Mouse (Mus musculus): ENCODE data around the gene Ano5. TPM values are rescaled to one million over a fixed set of nuclear protein-coding genes. Genes with fewer than 3 reads are reported as not detected.

The Ano5 gene
- polyA plus RNA-seq, 2 experiments from 2014 or later: 0.07 TPM; not detected in 1

DNA sequence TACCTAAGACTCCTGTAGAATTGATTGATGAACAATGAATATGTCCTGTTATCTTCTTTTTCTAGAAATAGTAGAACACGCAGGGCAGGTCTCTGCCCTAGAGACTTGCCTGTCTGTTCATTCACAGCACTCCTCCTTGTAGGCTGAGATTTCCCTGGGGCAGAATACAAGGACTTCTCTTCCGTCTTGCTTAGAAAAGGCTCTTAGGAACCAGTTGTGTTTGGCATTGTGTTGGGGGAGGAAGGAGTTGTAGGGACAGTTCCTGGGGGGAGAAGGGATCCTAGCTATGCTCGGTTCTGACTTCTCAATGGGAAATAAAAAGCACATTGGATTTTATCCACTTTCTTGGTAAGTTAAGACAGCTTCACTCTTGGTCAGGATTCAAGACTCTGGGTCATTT, 118.4 kb downstream of the Ano5 start:
- ATAC-seq: no peak

DNA sequence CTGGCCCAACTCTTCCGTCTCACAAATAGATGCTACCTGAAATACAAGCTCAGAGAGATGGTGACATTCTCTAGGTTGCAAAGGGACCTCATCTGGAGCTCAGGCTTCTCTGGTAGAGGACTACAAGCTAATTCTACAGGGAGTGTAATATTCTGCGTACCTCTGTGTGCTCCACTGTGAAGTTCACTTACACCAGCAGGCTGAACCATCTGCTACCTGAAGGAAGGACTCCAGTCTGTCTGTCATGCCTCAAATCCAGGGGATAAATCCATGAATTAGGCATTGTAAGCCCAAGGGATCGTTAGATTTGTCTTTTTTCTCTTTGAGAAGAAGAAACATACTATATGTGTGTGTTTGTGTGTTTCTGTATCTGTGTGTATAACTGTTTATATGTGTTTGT, 120.3 kb downstream of the Ano5 start:
- ATAC-seq: no peak

DNA sequence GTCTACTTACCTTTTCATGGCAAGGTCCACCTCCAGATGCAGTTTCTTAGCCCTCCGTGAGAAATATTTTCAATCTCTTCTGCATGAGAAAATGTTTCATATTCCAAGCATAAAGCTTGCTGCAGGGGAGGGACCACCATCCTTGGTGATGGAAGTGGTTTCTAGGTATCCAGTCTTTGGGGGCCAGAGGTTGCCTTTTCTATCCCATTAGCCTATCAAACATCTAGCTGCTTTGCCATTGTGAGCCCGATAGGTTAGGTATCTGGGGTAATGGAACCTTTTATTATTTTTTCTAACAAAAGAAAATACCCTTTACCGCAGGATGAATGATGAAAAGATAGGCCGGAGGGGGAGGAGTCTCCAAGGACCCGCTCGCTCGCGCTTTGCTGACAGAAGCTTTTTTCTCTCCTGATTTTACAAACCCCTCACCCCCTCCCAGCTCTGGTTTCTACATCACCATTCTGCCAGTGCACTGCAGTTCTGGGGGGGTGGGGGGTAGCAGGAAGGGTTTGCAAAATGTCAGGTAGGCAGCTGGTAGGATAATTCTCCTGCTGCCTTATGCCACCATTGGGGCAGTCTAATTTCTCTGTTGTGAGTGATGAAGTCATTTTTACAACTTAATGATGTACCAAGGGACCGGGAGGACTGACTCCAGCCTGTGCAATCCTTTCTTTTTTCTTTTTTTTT, 121.9 kb downstream of the Ano5 start:
- ATAC-seq: no peak

DNA sequence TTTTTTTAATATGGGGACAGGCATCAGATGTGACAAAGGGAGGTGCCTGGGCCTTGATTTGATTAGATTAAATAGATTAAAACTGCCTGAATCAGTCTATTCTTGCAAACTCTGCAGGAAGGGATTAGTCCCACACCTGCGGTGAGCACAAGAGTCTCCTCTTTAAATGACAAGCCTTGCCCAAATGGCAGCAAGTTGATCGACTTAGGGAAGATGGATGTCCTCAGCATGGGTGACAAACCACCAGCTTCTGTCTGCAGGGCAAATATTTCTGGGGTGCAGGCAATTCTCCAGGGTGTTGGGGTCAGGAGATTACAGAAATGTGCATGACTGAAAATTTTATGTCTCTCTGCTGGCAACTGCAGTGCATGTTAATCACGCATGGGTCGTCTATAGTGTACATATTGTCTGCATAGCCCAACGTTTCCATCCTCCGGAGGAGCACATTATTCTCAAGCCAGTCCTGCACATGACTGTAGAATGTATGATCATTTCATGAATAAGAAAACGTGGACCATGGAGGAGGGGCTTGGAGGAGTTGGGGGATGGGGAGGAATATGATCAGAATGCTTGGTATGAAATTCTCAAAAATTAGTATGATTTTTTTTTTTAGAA, 122.5 kb downstream of the Ano5 start:
- no peak for ATAC-seq

Other genes with a start within 250 kb of the Ano5 start
- gene Slc17a6, start 111.0 kb downstream of the Ano5 start, polyA plus RNA-seq (2017; shearing (Covaris generic)): not detected